Mouse (Mus musculus) spleen, embryonic (tissue): ENCODE results near the gene Zfp977.
"Not testable (repeated sequence)": the region's sequence is repeated elsewhere in the genome, so short reads cannot be mapped to it uniquely, and the experiment has no call there.

Experiments
- CTCF ChIA-PET: fragments of 350-600 bp; sonication (Branson Sonifier 250); formaldehyde crosslinking; loops from one replicate; lab custom pipeline; 2022; lab: Charles Lee

Gene Zfp977

GRCm38 (mm10) chr7:42592413-42592812, at the start of gene Zfp977:
Zfp977 (minus strand) TSS chr7:42592547.
- CTCF ChIA-PET: not testable (repeated sequence)

GRCm38 (mm10) chr7:42631031-42631430, 38.7 kb upstream of the Zfp977 start:
- CTCF ChIA-PET: not testable (repeated sequence)

GRCm38 (mm10) chr7:42595666-42596065, 3.3 kb upstream of the Zfp977 start:
- CTCF ChIA-PET: not testable (repeated sequence)

GRCm38 (mm10) chr7:42591311-42591710, 1.0 kb downstream of the Zfp977 start:
- CTCF ChIA-PET: not testable (repeated sequence)

- CTCF ChIA-PET: no interaction called here
These were observed 13.9 kb downstream of the Zfp977 start, which contains the start of gene Gm21028 for GRCm38 (mm10) chr7:42578488-42578887. Gm21028 (minus strand) TSS chr7:42578588.

- CTCF ChIA-PET: no interaction called here
These were observed 40.6 kb downstream of the Zfp977 start for GRCm38 (mm10) chr7:42551766-42552165.
